Comparison of ENCODE assay signal across 15 mouse cellular contexts in genomic region chr1:59966171-59966785, GRCm38 (mm10).
"Had no signal": no experiment of that assay in that cellular context is flagged by ENCODE, and none has a peak within 500 bp of the region (broad histone marks: within the 10 kb centered on the region; RNA-seq: fewer than 3 reads in every experiment).

No protein-coding gene starts in this region.

- H3K9ac ChIP-seq: liver, embryonic 15.5 days; midbrain, embryonic 15.5 days; neural tube, embryonic 13.5 days; stomach, embryonic 15.5 days had no signal

- H3K4me2 ChIP-seq: liver, embryonic 11.5 days; liver, embryonic 15.5 days; midbrain, embryonic 11.5 days; midbrain, embryonic 15.5 days; neural tube, embryonic 13.5 days; stomach, embryonic 15.5 days had no signal

- H3K9me3 ChIP-seq: limb, embryonic 10.5 days; liver, embryonic 15.5 days; megakaryocyte, embryonic 14.5 days; midbrain, embryonic 15.5 days; neural tube, embryonic 13.5 days; stomach, embryonic 15.5 days had no signal

- H3K4me1 ChIP-seq: limb, embryonic 10.5 days; liver, embryonic 15.5 days; midbrain, embryonic 15.5 days; neural tube, embryonic 13.5 days; stomach, embryonic 15.5 days had no signal

- ATAC-seq: midbrain, embryonic 15.5 days had no signal

- H3K4me3 ChIP-seq: limb, embryonic 10.5 days; liver, embryonic 15.5 days; megakaryocyte, embryonic 14.5 days; midbrain, embryonic 15.5 days; neural tube, embryonic 13.5 days; stomach, embryonic 15.5 days had no signal

- DNase-seq: kidney, adult 11 months; kidney, postnatal 14 days; lung, adult 2 months; right cerebral cortex, postnatal 14 days; thymus, adult 2 months; thymus, postnatal 25 days had no signal

- H3K27ac ChIP-seq: limb, embryonic 10.5 days; liver, embryonic 15.5 days; macrophage; midbrain, embryonic 15.5 days; neural tube, embryonic 13.5 days; stomach, embryonic 15.5 days had no signal

- H3K27me3 ChIP-seq: liver, embryonic 15.5 days; megakaryocyte, embryonic 14.5 days; midbrain, embryonic 15.5 days; neural tube, embryonic 13.5 days; stomach, embryonic 15.5 days had no signal
